Mouse (Mus musculus) monocyte, adult 2 months (primary cell): ENCODE data around the gene Gigyf1.
A peak's percentile ranks its signal among the peaks of the same experiment; 100 is the strongest.

Experiments used
- DNase-seq, 2 experiments: peaks; one replicate each; pipeline ENCODE4 v3.0.0; 2022; ENCODE audit warnings: low spot score in 2 of 2, low read depth in 1 of 2

Gigyf1 gene

DNA sequence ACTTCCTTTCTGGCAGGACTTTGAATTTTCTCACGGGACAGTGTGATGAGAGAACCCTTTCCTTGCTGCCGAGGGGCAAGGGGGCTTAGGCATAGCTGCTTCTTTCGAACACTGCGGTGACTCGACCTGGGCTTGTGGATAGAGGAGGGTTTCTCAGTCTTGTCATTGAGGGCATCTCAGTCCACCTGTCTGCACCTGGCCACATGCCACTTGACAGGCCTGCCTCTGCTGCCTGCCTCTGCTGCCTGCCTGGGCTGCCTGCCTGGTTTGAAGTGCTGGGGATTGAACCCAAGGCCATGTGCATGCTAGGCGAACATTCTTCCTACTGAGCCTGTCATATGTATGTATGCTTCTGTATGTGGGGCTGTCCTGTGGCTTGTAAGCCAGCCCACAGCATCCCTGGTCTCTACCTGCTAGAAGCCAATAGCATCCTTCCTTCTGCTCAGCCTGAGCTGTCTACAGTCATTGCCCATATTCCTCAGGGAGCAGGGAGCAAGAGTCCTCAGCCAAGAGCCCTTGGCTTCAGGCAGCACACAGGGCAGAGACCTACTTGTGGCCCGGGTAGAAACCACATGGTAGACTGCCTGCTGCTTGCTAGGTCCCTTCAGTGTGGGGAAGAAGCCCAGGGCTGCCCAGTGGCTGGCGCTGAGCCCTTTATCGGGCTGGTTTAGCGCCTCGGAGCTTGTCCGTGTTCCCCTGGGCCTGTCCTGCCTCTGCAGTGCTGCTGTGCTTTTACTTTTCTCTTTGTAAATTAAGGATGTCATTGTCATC is 4.2 kb upstream of the Gigyf1 start:
- no peak for DNase-seq

DNA sequence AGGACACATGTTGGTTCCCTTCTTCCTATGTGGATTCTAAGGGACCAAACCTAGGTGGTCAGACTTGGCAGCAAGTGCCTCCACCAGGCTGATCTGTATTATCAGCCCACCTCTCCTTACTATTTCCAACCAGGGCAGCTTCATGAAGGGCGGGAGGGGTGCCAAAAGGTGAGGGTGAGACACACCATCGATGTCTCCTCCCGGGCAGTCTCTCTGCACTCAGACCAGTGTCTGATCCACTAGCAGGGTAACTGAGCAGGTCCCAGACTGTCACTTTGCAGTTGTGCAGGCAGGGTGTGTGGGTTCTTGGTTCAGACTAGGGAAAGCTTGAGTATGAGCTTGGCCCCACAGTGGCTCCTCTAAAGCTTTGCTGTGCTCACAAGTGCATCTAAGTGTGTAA is 3.5 kb upstream of the Gigyf1 start:
- DNase-seq = no peak

DNA sequence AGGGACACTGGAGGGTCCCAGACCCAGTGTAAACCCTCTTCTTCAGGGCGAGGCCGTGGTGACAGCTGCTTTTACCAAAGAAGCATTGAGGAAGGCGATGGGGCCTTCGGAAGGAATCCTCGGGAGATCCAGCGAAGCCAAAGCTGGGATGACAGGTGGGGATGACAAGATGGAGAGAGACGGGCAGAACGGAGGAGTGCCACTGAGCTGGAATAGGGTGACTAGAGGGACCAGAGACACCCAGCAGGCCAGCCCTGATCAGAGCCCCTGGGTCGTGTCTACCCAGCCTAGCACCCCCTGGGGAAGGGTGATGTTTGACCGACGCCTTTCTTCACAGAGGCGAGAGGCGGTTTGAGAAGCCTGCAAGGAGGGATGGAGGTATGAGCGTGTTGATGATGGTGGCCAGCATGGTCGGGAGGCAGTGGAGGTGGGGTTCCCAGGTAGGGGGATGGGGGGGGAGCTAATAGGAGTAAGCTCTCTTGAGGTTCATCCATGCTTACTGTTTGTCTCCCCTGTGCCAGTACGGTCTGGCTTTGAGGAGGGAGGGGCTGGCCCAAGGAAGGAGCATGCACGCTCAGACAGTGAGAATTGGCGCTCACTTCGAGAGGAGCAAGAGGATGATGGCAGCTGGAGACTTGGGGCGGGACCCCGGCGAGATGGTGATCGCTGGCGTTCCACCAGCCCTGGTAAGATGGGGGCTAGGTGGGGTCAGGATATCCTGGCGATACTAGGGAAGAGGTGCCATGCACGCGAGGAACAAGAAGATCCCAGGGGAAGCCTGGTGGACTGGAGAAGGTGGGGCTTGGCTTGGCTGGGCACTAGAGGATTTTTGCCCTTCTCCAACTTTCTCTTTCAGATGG is 1.6 kb downstream of the Gigyf1 start:
- DNase-seq = no peak

DNA sequence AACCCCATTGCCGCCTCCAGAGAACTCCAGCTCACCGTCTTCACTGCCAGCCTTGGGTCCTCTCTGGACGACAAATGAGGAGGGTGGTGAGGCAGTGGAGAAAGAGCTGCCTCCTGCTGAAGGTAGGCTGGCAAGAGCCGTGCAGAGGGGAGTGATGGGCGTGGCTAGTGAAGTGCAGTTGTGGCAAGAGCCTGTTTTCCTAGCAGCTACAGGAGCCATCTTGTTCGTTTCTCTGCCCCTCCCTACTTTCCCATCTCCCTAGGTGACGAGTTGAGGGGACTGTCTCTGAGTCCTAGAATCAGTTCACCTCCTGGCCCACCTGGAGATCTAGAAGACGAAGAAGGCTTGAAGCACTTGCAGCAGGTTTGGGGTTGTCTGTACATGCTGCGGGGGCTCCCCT is 3.5 kb downstream of the Gigyf1 start:
- no peak for DNase-seq

DNA sequence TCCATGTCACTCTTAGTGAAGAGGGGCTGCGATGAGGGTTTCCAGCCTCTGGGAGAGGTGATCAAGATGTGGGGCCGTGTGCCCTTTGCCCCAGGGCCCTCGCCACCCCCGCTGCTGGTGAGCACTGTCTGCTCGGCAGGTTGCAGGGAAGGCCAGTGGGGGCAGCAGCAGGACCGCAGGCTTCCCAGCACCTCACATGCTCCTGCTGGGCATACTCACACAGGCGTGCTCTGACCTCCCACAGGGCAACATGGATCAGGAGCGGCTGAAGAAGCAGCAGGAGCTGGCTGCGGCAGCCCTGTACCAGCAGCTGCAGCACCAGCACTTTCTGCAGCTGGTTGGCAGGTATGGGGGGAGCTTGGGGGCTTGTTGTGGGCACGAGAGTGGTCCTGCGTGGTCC is 4.4 kb downstream of the Gigyf1 start:
- no peak for DNase-seq

DNA sequence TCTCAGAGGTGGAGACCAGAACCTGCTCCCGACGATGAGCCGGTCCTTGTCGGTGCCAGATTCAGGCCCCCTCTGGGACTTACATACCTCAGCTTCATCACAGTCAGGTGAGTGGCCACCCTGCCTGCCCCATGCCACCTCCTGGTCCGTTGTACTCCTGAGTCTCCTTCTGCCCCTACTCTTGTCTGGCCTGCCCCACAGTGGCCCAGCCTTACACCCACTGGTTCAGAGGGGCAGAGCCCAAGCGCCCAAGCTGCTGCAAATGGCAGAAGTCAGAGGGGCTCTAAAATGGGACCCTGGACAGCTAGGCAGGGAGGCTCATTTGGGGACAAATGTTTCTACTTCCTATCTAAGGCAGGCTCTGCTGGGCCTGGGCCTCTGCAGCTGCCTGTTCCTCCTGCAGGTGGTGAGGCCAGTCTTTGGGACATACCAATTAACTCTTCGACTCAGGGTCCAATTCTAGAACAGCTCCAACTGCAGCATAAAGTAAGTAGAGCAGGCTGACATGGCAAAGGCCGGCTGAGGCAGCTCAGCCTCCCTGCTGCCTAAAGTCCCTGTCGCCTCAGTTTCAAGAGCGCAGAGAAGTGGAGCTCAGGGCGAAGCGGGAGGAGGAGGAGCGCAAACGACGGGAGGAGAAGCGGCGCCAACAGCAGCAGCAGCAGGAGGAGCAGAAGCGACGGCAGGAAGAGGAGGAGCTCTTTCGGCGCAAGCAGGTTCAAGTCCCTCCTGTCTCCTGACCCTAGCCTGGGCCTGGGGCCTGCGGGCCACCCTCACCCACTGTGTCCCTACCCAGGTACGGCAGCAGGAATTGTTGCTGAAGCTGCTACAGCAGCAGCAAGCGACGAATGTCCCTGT is 5.3 kb downstream of the Gigyf1 start:
- no peak for DNase-seq

DNA sequence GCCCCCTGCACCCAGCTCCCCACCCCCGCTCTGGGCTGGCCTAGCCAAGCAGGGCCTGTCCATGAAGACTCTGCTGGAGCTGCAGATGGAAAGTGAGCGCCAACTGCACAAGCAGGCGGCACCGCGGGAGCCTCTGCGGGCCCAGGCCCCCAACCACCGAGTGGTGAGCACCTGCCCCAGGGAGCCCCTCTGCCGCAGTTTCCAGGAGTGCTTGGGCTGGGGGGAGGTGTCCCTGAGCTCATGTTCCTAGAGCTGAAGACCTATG is 5.8 kb downstream of the Gigyf1 start:
- DNase-seq = no peak

DNA sequence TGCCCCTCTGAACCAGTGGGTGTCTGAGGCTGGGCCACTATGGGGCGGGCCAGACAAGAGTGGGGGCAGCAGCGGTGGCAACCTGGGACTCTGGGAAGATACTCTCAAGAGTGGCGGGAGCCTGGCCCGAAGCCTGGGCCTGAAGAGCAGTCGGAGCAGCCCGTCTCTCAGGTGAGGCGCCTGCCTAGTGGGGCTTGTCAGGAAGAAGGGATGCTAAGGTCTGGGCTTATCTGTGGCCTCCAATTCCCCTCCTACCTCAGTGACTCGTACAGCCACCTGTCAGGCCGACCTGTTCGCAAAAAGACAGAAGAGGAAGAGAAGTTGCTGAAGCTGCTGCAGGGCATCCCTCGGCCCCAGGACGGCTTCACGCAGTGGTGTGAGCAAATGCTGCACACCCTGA is 6.3 kb downstream of the Gigyf1 start:
- DNase-seq = no peak

DNA sequence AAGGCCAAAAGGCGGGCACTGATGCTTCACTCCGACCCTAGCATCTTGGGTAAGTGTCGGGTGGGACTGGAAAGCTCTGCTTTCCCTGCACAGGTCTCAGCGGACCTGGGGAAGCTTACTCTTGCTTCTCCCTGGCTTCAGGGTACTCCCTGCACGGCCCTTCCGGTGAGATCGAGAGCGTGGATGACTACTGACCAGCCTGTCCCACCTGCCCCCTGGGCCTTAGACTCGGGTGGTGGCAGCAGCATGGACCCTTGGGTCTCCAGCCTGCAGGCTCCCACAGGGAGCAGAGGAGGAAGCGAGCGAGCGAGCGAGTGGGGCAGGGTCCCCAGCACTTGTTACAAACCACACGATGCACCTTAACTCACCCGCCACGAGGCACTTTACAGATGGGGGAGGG is 7.2 kb downstream of the Gigyf1 start:
- no peak for DNase-seq

DNA sequence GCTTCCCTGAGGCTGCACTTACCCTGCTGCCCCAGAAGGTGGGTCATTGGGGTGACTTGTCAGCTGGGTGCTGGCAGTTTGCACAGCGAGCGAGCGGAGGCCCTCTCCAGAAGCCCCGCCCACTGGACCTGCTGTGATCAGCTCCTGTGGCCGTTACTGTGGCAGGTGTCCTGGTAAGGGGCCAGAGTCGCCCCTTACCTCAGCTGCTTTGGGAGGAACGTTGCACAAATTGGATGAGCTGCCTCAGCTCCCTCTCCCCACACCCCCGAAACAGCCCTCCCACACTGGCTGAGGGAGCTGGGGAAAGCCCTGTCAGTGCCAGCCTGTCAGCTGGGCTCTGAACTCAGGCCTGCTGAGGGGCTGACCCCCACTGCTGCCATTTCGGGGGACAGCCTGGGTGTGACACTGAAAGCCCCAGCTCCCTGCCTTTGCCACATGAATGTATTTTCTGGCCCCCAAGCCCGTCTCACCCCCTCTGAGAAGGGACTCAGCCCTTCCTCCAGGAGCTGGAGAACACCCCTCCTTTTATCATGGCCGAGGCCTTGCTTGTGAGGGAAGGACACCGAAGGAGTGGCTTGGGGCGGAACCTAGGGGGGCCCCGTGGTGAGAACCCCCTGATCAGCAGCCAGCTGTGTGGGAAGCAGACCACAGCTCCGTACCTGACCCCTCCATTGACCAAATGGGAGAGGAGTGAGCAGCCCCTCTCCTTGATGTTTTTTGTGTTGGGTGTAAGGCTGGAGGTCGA is 8.0 kb downstream of the Gigyf1 start:
- no peak for DNase-seq

DNA sequence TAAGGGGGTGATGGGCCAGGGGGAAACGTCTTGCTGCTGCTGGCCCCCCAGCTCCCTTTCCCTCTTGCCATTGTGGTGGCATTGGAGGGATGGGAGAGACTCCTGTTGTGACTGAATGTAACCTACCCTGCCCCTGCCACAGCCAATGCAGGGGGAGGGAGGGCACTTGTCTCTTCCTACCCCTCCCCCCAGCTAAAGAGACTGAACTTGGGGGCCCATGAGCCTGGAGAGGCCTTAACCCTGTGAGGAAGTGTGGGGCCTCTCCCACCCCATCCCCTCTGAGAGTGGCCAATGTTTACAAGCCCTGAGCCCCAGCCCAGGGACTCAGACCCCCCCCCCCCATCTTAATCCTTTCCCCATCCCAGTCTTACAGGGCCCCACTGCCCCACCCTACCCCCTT is 9.1 kb downstream of the Gigyf1 start:
- DNase-seq = no peak

DNA sequence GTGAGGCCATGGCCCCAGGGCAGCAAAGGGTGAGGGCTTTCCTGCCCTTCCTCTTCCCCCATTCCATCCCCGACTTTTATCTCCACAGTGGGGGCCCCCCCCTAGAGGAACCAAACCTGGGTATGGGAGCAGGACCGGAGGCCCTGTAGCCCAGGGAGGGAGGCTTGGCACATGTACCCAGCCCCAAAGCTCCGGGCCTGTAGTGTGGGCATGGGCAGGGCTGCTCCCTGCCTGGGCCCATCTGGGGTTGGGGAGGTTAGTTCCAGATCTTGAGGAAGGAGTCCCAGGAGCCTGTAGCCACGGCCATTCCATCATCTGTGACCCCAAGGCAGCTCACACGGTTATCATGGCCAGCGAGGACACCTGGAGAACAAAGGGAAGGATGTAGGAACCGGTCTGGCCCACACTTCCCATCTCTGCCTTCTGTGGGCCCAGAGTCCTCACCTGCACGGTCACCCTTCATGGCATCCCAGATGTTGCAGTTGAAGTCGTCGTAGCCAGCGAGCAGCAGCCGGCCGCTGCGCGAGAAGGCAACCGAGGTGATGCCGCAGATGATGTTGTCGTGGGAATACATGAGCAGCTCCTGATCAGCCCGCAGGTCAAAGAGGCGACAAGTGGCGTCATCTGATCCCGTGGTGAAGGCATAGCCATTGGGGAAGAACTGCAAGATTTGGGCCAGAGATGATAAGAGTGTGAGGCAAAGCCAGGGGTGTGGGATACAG is 10.1 kb downstream of the Gigyf1 start:
- DNase-seq = no peak

DNA sequence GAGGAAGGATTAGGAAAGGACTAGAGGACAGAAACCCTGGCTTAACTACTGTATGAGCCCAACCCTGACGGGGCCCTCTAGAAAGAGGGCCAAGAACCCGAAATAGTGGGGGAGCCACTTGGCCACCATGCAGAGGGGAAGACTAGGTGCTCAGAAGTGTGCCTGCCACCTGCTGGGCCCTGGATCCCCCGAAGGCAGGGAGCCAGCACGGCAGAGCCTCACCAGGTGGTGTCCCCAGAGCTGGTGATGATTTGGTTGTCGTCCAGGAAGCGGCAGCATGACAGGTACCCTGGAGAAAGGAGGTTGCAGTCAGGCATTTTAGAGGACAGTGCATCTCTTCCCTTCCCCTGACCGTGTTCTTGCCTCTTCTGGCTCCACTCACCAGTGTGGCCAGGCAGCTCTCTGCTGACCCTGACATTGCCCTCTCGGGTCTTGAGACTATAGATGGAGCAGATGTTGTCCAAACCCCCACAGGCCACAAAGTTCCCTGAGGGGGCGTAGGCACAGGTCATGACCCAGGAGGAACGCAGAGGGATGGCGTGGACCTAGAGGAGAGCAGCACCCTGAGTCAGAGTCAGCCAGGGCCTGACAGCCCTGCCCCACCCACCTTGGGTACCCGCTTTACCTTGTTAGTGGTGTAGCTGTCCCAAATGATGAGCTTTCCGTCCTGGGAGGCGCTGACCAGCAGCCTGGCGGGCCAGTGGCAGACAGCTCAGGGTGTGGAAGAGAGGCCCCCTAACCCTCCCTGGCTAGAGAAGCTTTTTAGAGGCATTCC is 11.1 kb downstream of the Gigyf1 start:
- DNase-seq = no peak

DNA sequence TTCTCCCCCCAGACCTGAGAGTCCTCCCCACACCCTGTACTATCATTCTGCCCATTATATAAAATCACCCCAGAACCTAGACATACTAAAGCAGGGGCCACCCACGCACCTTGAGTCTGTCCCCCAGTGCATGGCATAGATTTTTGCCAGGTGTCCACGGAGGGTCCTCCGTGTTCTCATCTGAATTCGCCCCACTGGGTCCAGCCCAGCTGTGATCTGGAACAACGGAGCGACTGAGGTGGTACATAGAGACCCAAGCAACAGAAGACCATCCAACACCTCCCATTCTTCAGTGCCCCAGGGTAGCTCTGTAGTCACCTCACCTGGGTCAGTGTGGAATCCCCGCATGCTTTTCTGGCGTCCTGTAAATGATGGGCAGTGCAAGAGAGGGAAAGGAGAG is 11.7 kb downstream of the Gigyf1 start:
- DNase-seq = no peak

DNA sequence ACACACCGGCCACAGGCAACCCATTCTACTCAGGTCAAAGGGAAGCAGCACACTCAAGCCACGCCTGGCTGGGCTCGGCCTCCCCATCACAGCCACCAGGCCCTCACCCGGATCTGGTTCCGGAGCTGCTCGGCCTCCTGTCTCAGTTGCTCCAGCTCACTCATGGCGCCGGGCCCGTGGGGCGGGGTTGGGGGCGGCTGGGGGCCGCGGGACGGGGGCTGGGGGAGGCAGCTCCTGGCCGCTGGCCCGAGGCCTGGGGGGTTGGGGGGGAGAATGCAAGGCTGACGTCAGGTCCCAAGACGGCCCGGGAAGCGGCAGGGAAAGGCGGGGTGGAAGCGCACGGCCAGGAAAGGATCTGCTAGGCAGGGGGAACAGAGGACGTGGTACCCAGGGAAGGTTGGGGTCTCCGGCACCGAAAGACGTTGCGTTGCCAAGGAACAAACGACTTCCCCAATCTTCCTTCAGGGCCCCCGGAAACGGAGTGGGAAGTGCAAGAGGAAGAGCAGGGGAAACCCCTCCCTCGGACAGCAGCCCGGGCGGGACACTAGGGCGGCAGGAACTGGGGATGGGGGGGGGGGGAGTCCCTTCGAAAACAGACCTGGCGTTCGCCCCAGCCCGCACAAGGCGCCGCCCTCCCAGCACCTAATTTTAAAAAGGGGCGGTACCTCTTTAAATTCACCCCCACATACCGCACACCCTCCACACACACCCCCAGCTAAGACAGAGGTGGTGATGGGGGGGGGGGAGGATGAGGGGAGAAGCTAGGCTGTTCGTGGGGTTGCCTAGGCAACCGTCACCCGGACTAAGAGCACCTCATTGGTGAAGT is 12.5 kb downstream of the Gigyf1 start:
- DNase-seq = peak in 1 of 2 experiments; percentile 24

DNA sequence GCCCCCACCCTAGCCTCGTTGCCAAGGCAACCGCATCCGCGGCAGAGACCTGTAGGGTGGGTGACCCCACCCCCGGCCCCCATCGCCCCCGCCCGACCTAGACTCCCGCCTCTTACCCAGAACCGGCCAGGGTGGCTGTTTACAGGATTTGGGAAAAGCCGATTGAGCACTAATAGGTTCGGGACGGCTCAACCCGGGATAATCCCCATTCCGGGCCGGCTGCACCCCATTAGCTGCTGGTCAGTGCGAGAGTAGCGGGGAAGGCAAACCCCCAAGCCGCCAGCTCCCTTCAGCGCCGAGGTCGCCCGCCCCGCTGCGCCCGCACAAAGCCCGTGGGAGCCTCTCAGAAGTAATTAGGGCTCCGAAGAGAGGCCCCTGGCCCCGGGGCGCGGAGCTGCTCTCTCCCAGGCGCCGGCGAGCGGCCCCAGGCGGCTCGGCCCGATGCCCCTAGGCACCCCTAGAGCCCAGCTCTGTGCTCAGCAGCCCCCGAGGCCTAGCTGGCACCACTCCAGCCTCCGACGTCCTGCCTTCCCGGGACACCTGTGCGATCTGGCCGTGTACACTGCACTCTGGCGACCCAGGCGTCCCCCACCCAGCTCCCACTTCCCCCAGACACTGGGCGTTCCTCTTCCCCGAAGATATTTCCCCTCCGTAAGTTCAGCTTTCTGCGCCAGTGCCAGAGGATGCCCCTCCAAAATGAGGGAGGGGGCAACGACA is 13.2 kb downstream of the Gigyf1 start:
- peak in 1 of 2 experiments; percentile 25 for DNase-seq

DNA sequence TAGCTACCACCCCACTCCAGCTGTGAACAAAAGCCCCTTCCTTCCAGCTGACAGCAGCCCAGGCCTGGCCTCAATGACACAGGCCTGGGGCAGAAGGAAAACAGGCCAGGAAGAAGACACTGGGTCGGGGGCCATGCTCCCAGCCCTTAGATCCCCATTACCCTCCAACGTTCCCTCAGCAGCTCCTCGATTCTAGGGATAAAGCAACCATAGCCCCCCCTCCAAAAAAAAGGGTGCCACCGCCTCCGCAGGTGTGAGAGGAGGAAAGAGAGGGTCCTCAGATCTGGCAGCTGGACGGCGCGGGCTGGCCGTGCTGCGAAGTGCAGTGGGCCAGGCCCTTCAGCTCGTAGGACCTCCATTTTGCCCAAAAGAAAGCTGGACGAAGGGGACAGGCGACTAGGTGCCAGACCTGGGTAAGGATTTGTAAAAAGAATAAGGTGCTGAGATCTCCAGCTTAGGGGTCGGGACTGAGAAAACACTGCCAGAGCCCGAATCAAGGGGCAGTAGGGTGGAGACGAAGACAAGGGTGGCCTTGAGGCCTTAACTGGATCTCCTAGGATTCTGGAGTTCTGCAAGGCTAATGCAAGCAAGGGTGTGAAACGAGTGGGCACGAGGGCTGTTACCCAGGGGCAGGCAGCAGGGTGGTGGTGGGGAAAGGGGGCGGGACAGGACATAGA is 13.9 kb downstream of the Gigyf1 start:
- no peak for DNase-seq

DNA sequence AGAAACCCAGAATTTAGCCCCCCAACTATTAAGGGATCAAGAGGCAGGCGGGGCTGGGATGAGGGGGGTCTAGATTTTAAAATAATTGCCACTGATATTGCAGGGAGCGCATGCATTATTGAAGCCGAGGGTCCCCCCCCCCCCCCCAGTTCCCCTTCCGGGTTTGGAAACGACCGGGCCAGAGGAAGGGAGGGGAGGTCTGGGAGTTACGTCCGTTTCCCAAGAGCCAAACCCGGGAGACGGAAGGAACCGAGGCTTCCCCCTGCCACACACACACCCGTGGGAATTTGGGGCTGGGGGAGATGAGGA is 14.4 kb downstream of the Gigyf1 start:
- no peak for DNase-seq
